Mouse (Mus musculus): ENCODE data around the gene Pitpnm1. TPM values are rescaled to one million over a fixed set of nuclear protein-coding genes. Genes with fewer than 3 reads are reported as not detected.

Gene Pitpnm1
- total RNA-seq, 2 experiments from 2014 or later, result 176 to 181 TPM

- no peak for DNase-seq (ENCODE audit: extremely low spot score in 1 of 2, low spot score in 1 of 2)
Measured at GRCm38 (mm10) chr19:4093772-4094171, 6.0 kb upstream of the Pitpnm1 start.

- DNase-seq (ENCODE audit: extremely low spot score in 1 of 2, low spot score in 1 of 2), result no peak
Measured at GRCm38 (mm10) chr19:4094348-4094747, 5.5 kb upstream of the Pitpnm1 start.

- DNase-seq (ENCODE audit: extremely low spot score in 1 of 2, low spot score in 1 of 2), result no peak
Measured at GRCm38 (mm10) chr19:4094774-4095303, 5.0 kb upstream of the Pitpnm1 start.

GRCm38 (mm10) chr19:4095802-4096201 is 4.0 kb upstream of the Pitpnm1 start:
- no peak for DNase-seq (ENCODE audit: extremely low spot score in 1 of 2, low spot score in 1 of 2)

- peak; percentile 100 for DNase-seq (ENCODE audit: extremely low spot score in 1 of 2, low spot score in 1 of 2)
Measured at GRCm38 (mm10) chr19:4096642-4097440, 3.0 kb upstream of the Pitpnm1 start, which contains the start of gene Cdk2ap2. Gene Cdk2ap2 (plus strand): TSS chr19:4097182.

GRCm38 (mm10) chr19:4097441-4097825 is 2.4 kb upstream of the Pitpnm1 start:
- DNase-seq (ENCODE audit: extremely low spot score in 1 of 2, low spot score in 1 of 2), result no peak

GRCm38 (mm10) chr19:4098426-4098825 is 1.4 kb upstream of the Pitpnm1 start:
- DNase-seq (ENCODE audit: extremely low spot score in 1 of 2, low spot score in 1 of 2), result no peak

- peak; percentile 81 to 92 for DNase-seq (ENCODE audit: extremely low spot score in 1 of 2, low spot score in 1 of 2)
Measured at GRCm38 (mm10) chr19:4099056-4099455, 742 bp upstream of the Pitpnm1 start.

GRCm38 (mm10) chr19:4100718-4101261 is 992 bp downstream of the Pitpnm1 start:
- DNase-seq (ENCODE audit: extremely low spot score in 1 of 2, low spot score in 1 of 2), result peak; percentile 58 to 68

- DNase-seq (ENCODE audit: extremely low spot score in 1 of 2, low spot score in 1 of 2), result no peak
Measured at GRCm38 (mm10) chr19:4101466-4101865, 1.7 kb downstream of the Pitpnm1 start.

- no peak for DNase-seq (ENCODE audit: extremely low spot score in 1 of 2, low spot score in 1 of 2)
Measured at GRCm38 (mm10) chr19:4102049-4102448, 2.3 kb downstream of the Pitpnm1 start.

GRCm38 (mm10) chr19:4102626-4103025 is 2.8 kb downstream of the Pitpnm1 start:
- DNase-seq (ENCODE audit: extremely low spot score in 1 of 2, low spot score in 1 of 2), result no peak

GRCm38 (mm10) chr19:4103294-4103693 is 3.5 kb downstream of the Pitpnm1 start:
- DNase-seq (ENCODE audit: extremely low spot score in 1 of 2, low spot score in 1 of 2), result no peak

GRCm38 (mm10) chr19:4103792-4104191 is 4.0 kb downstream of the Pitpnm1 start:
- DNase-seq (ENCODE audit: extremely low spot score in 1 of 2, low spot score in 1 of 2), result no peak

- no peak for DNase-seq (ENCODE audit: extremely low spot score in 1 of 2, low spot score in 1 of 2)
Measured at GRCm38 (mm10) chr19:4104675-4105194, 4.9 kb downstream of the Pitpnm1 start.

- DNase-seq (ENCODE audit: extremely low spot score in 1 of 2, low spot score in 1 of 2), result no peak
Measured at GRCm38 (mm10) chr19:4106654-4107053, 6.9 kb downstream of the Pitpnm1 start.

- DNase-seq (ENCODE audit: extremely low spot score in 1 of 2, low spot score in 1 of 2), result no peak
Measured at GRCm38 (mm10) chr19:4108535-4108934, 8.7 kb downstream of the Pitpnm1 start.

- no peak for DNase-seq (ENCODE audit: extremely low spot score in 1 of 2, low spot score in 1 of 2)
Measured at GRCm38 (mm10) chr19:4112063-4112960, 12.5 kb downstream of the Pitpnm1 start.

GRCm38 (mm10) chr19:4113186-4113805 is 13.5 kb downstream of the Pitpnm1 start:
- peak in 1 of 2 experiments; percentile 75 for DNase-seq (ENCODE audit: extremely low spot score in 1 of 2, low spot score in 1 of 2)

- no peak for DNase-seq (ENCODE audit: extremely low spot score in 1 of 2, low spot score in 1 of 2)
Measured at GRCm38 (mm10) chr19:4113806-4114230, 14.0 kb downstream of the Pitpnm1 start.

All from layer of hippocampus, postnatal 25 days (tissue).